In genomic region chr10:60893130-60893809, GRCm38 (mm10) we compare ENCODE assay signal across 15 mouse cellular contexts.
A peak's percentile ranks its signal among the peaks of the same experiment; 100 is the strongest.
DNase-seq lines count a peak whose midpoint lies in the region; ATAC-seq and TF ChIP-seq lines count a peak whose summit lies in the region.
"Had no signal": no experiment of that assay in that cellular context is flagged by ENCODE, and none has a peak within 500 bp of the region (broad histone marks: within the 10 kb centered on the region; RNA-seq: fewer than 3 reads in every experiment).

No protein-coding gene starts in this region.

- H3K9me3 ChIP-seq in heart, embryonic 10.5 days = no peaks in the 10 kb centered on the region
- no peaks in the 10 kb centered on the region for H3K9me3 ChIP-seq in neural tube, embryonic 12.5 days
- no peaks in the 10 kb centered on the region for H3K9me3 ChIP-seq in hindbrain, postnatal 0 days (ENCODE audit: low read length)
- H3K9me3 ChIP-seq in neural tube, embryonic 14.5 days (ENCODE audit: control insufficient read depth, low read length) = no peaks in the 10 kb centered on the region
- H3K9me3 ChIP-seq: liver, embryonic 12.5 days had no signal

- no peaks in the 10 kb centered on the region for H3K36me3 ChIP-seq in heart, embryonic 10.5 days
- H3K36me3 ChIP-seq in neural tube, embryonic 12.5 days = no peaks in the 10 kb centered on the region
- H3K36me3 ChIP-seq in hindbrain, postnatal 0 days (ENCODE audit: insufficient read depth, low read length) = no peaks in the 10 kb centered on the region
- H3K36me3 ChIP-seq in neural tube, embryonic 14.5 days (ENCODE audit: control insufficient read depth, insufficient read depth, low read length) = no peaks in the 10 kb centered on the region
- H3K36me3 ChIP-seq: liver, embryonic 12.5 days had no signal

- H3K9ac ChIP-seq in neural tube, embryonic 12.5 days = no peak overlapping the region
- no peak overlapping the region for H3K9ac ChIP-seq in hindbrain, postnatal 0 days (replicated peaks; ENCODE audit: low read length)
- no peak overlapping the region for H3K9ac ChIP-seq in neural tube, embryonic 14.5 days (replicated peaks; ENCODE audit: low read depth, low read length)
- H3K9ac ChIP-seq: liver, embryonic 12.5 days had no signal

- no peak overlapping the region for H3K4me3 ChIP-seq in heart, embryonic 10.5 days
- H3K4me3 ChIP-seq in neural tube, embryonic 12.5 days = no peak overlapping the region
- H3K4me3 ChIP-seq in hindbrain, postnatal 0 days (ENCODE audit: low read length) = no peak overlapping the region
- no peak overlapping the region for H3K4me3 ChIP-seq in neural tube, embryonic 14.5 days (ENCODE audit: low read depth, low read length)
- H3K4me3 ChIP-seq: heart, adult 2 months; liver, embryonic 12.5 days had no signal

- peaks cover 33% of the 10 kb centered on the region for H3K4me1 ChIP-seq in heart, embryonic 10.5 days
- peaks cover 12% of the 10 kb centered on the region for H3K4me1 ChIP-seq in neural tube, embryonic 12.5 days
- no peaks in the 10 kb centered on the region for H3K4me1 ChIP-seq in hindbrain, postnatal 0 days (ENCODE audit: insufficient read depth, low read length)
- peaks cover 23% of the 10 kb centered on the region for H3K4me1 ChIP-seq in neural tube, embryonic 14.5 days (ENCODE audit: control insufficient read depth, insufficient read depth, low read length)
- H3K4me1 ChIP-seq: liver, embryonic 12.5 days had no signal

- H3K27ac ChIP-seq in heart, embryonic 10.5 days = 0 out of 2 replicates have a peak overlapping the region, but pooled peaks have one; percentile 6
- no peak overlapping the region for H3K27ac ChIP-seq in neural tube, embryonic 12.5 days
- H3K27ac ChIP-seq in hindbrain, postnatal 0 days = no peak overlapping the region
- H3K27ac ChIP-seq in neural tube, embryonic 14.5 days (ENCODE audit: low read depth, low read length) = no peak overlapping the region; the same call in 1 of the 2 replicates
- H3K27ac ChIP-seq: heart, adult 2 months; liver, embryonic 12.5 days had no signal

- 57% methylated on average over 22 of the region's 22 CpGs for WGBS in heart, embryonic 10.5 days
- 51% methylated on average over 21 of the region's 22 CpGs for WGBS in neural tube, embryonic 12.5 days
- WGBS in hindbrain, postnatal 0 days = 46% methylated on average over 22 of the region's 22 CpGs
- 40% methylated on average over 22 of the region's 22 CpGs for WGBS in neural tube, embryonic 14.5 days

- 0 out of 2 replicates have a peak, but pooled peaks cover 3% of the 10 kb centered on the region for H3K27me3 ChIP-seq in heart, embryonic 10.5 days (ENCODE audit: insufficient read depth, poor library complexity, severe bottlenecking)
- no peaks in the 10 kb centered on the region for H3K27me3 ChIP-seq in neural tube, embryonic 12.5 days (replicated peaks)
- no peaks in the 10 kb centered on the region for H3K27me3 ChIP-seq in hindbrain, postnatal 0 days (ENCODE audit: insufficient read depth, low read length)
- no peaks in the 10 kb centered on the region for H3K27me3 ChIP-seq in neural tube, embryonic 14.5 days (ENCODE audit: control insufficient read depth, insufficient read depth, low read length)
- H3K27me3 ChIP-seq: liver, embryonic 12.5 days had no signal

- ATAC-seq in neural tube, embryonic 12.5 days (ENCODE audit: low FRiP score, low read depth) = peak; percentile 34; the same call in 1 of the 2 replicates
- ATAC-seq in hindbrain, postnatal 0 days = peak; percentile 38; the same call in 1 of the 2 replicates
- ATAC-seq in neural tube, embryonic 14.5 days (ENCODE audit: low read depth) = peak; percentile 29; the same call in 1 of the 2 replicates
- ATAC-seq: liver, embryonic 12.5 days; Patski had no signal

- TF ChIP-seq CTCF in hindbrain, postnatal 0 days (IDR thresholded peaks at IDR 0.05; ENCODE audit: low read depth) = no peak

- peak overlapping the region; percentile 28 for H3K4me2 ChIP-seq in neural tube, embryonic 12.5 days (replicated peaks)
- H3K4me2 ChIP-seq in hindbrain, postnatal 0 days (ENCODE audit: low read depth, low read length) = no peak overlapping the region
- peak overlapping the region; percentile 19; the same call in 1 of the 2 replicates for H3K4me2 ChIP-seq in neural tube, embryonic 14.5 days (ENCODE audit: low read depth, low read length)
- H3K4me2 ChIP-seq: liver, embryonic 12.5 days had no signal

- no peak for DNase-seq in heart, embryonic 10.5 days (ENCODE audit: low spot score)
- DNase-seq in heart, postnatal 14 days = no peak
- no peak for DNase-seq in neural tube, embryonic 10.5 days (ENCODE audit: extremely low spot score, low spot score)
- no peak for DNase-seq in hindbrain, postnatal 0 days (ENCODE audit: low spot score)
- DNase-seq in spleen, adult 12 weeks (ENCODE audit: low spot score) = no peak
- DNase-seq in embryo, embryonic 11 days = no peak
- DNase-seq: cerebellum, adult 8-10 months; heart, adult 2 months; heart, postnatal 36 days; layer of hippocampus, adult 9-11 months; lung, postnatal 14 days had no signal

- intact Hi-C loops in heart, postnatal 14 days (cut with DNase I) = no loop called here
